Mouse (Mus musculus): Measurements from ENCODE around the gene Psmd13. TPM values are rescaled to one million over a fixed set of nuclear protein-coding genes. Genes with fewer than 3 reads are reported as not detected.

Psmd13 gene
- polyA plus RNA-seq, 1 experiment from 2014 or later = 279 TPM

- Histone ChIP-seq H3K9me3 (no peaks in the 10 kb centered on the region), H3K36me3 (peaks cover 64% of the 10 kb centered on the region), H3K4me3 (no peak overlapping the region), H3K9ac (replicated peaks) (no peak overlapping the region), H3K4me1 (no peaks in the 10 kb centered on the region), H3K27ac (replicated peaks) (no peak overlapping the region), H3K27me3 (no peaks in the 10 kb centered on the region), H3K4me2 (replicated peaks) (no peak overlapping the region)
- ATAC-seq (ENCODE audit: low FRiP score, low read depth) = no peak
- WGBS = 93% methylated on average over 7 of the region's 7 CpGs
Observed at GRCm38 (mm10) chr7:140897863-140898262, 16.1 kb downstream of the Psmd13 start.

GRCm38 (mm10) chr7:140899121-140899520 lies 17.4 kb downstream of the Psmd13 start:
- Histone ChIP-seq H3K27me3 (no peaks in the 10 kb centered on the region), H3K9me3 (no peaks in the 10 kb centered on the region), H3K4me2 (replicated peaks) (no peak overlapping the region), H3K36me3 (peaks cover 53% of the 10 kb centered on the region), H3K9ac (replicated peaks) (no peak overlapping the region), H3K27ac (replicated peaks) (no peak overlapping the region), H3K4me1 (peaks cover 5% of the 10 kb centered on the region), H3K4me3 (no peak overlapping the region)
- 76% methylated on average over 3 of the region's 3 CpGs for WGBS
- no peak for ATAC-seq (ENCODE audit: low FRiP score, low read depth)

GRCm38 (mm10) chr7:140900220-140900619 lies 18.5 kb downstream of the Psmd13 start, which contains the start of gene Cox8b:
Gene Cox8b (minus strand): TSS chr7:140900446.
- Histone ChIP-seq H3K4me3 (no peak within 1 kb of the TSS), H3K27ac (replicated peaks) (no peak within 1 kb of the TSS), H3K9me3 (no peaks in the 10 kb centered on the region), H3K4me1 (peaks cover 5% of the 10 kb centered on the region), H3K36me3 (peaks cover 43% of the 10 kb centered on the region), H3K9ac (replicated peaks) (no peak within 1 kb of the TSS), H3K4me2 (replicated peaks) (no peak within 1 kb of the TSS), H3K27me3 (no peaks in the 10 kb centered on the region)
- no peak for ATAC-seq (ENCODE audit: low FRiP score, low read depth)
- 87% methylated on average over 10 of the region's 10 CpGs for WGBS

GRCm38 (mm10) chr7:140902036-140902875 lies 20.5 kb downstream of the Psmd13 start:
- H3K27me3 ChIP-seq = no peaks in the 10 kb centered on the region
- H3K4me3 ChIP-seq = no peak overlapping the region
- no peak overlapping the region for H3K9ac ChIP-seq (replicated peaks)
- no peaks in the 10 kb centered on the region for H3K9me3 ChIP-seq
- H3K27ac ChIP-seq (replicated peaks) = no peak overlapping the region
- peaks cover 5% of the 10 kb centered on the region for H3K4me1 ChIP-seq
- peaks cover 25% of the 10 kb centered on the region for H3K36me3 ChIP-seq
- H3K4me2 ChIP-seq (replicated peaks) = no peak overlapping the region
- WGBS = 80% methylated on average over 15 of the region's 15 CpGs
- ATAC-seq (ENCODE audit: low FRiP score, low read depth) = no peak

GRCm38 (mm10) chr7:140903212-140903611 lies 21.4 kb downstream of the Psmd13 start:
- no peak overlapping the region for H3K27ac ChIP-seq (replicated peaks)
- H3K9ac ChIP-seq (replicated peaks) = no peak overlapping the region
- H3K4me1 ChIP-seq = peaks cover 5% of the 10 kb centered on the region
- H3K27me3 ChIP-seq = no peaks in the 10 kb centered on the region
- 27% methylated on average over 13 of the region's 13 CpGs for WGBS
- peaks cover 16% of the 10 kb centered on the region for H3K36me3 ChIP-seq
- H3K9me3 ChIP-seq = no peaks in the 10 kb centered on the region
- no peak overlapping the region for H3K4me3 ChIP-seq
- H3K4me2 ChIP-seq (replicated peaks) = no peak overlapping the region
- ATAC-seq (ENCODE audit: low FRiP score, low read depth) = peak; percentile 62

- no peak for ATAC-seq (ENCODE audit: low FRiP score, low read depth)
- peaks cover 9% of the 10 kb centered on the region; the same call in 1 of the 2 replicates for H3K27me3 ChIP-seq
- peaks cover 13% of the 10 kb centered on the region for H3K4me1 ChIP-seq
- H3K4me3 ChIP-seq = no peak overlapping the region
- H3K36me3 ChIP-seq = no peaks in the 10 kb centered on the region
- H3K27ac ChIP-seq (replicated peaks) = no peak overlapping the region
- 90% methylated on average over 2 of the region's 2 CpGs for WGBS
- no peaks in the 10 kb centered on the region for H3K9me3 ChIP-seq
- no peak overlapping the region for H3K4me2 ChIP-seq (replicated peaks)
- no peak overlapping the region for H3K9ac ChIP-seq (replicated peaks)
Observed at GRCm38 (mm10) chr7:140905642-140906081, 23.9 kb downstream of the Psmd13 start.

GRCm38 (mm10) chr7:140907131-140907530 lies 25.4 kb downstream of the Psmd13 start:
- no peak overlapping the region for H3K27ac ChIP-seq (replicated peaks)
- H3K27me3 ChIP-seq = peaks cover 10% of the 10 kb centered on the region; the same call in 1 of the 2 replicates
- no peak for ATAC-seq (ENCODE audit: low FRiP score, low read depth)
- no peak overlapping the region for H3K4me2 ChIP-seq (replicated peaks)
- H3K4me3 ChIP-seq = no peak overlapping the region
- H3K9me3 ChIP-seq = no peaks in the 10 kb centered on the region
- H3K9ac ChIP-seq (replicated peaks) = no peak overlapping the region
- H3K4me1 ChIP-seq = peaks cover 13% of the 10 kb centered on the region
- H3K36me3 ChIP-seq = no peaks in the 10 kb centered on the region
- 88% methylated on average over 13 of the region's 13 CpGs for WGBS

GRCm38 (mm10) chr7:140907697-140908096 lies 25.9 kb downstream of the Psmd13 start:
- Histone ChIP-seq H3K4me1 (peaks cover 13% of the 10 kb centered on the region), H3K27ac (replicated peaks) (no peak overlapping the region), H3K9ac (replicated peaks) (no peak overlapping the region), H3K36me3 (no peaks in the 10 kb centered on the region), H3K9me3 (no peaks in the 10 kb centered on the region), H3K4me3 (no peak overlapping the region), H3K27me3 (peaks cover 16% of the 10 kb centered on the region), H3K4me2 (replicated peaks) (no peak overlapping the region)
- 83% methylated on average over 7 of the region's 7 CpGs for WGBS
- ATAC-seq (ENCODE audit: low FRiP score, low read depth) = no peak

- Histone ChIP-seq H3K27me3 (peaks cover 16% of the 10 kb centered on the region), H3K36me3 (no peaks in the 10 kb centered on the region), H3K27ac (replicated peaks) (no peak overlapping the region), H3K9ac (replicated peaks) (no peak overlapping the region), H3K9me3 (no peaks in the 10 kb centered on the region), H3K4me3 (no peak overlapping the region), H3K4me2 (replicated peaks) (peak overlapping the region; percentile 81; the same call in 1 of the 2 replicates), H3K4me1 (peaks cover 10% of the 10 kb centered on the region)
- 49% methylated on average over 7 of the region's 7 CpGs for WGBS
- no peak; the same call in 1 of the 2 replicates for ATAC-seq (ENCODE audit: low FRiP score, low read depth)
Observed at GRCm38 (mm10) chr7:140908181-140908580, 26.4 kb downstream of the Psmd13 start.

GRCm38 (mm10) chr7:140908634-140909107 lies 26.9 kb downstream of the Psmd13 start:
- Histone ChIP-seq H3K27ac (replicated peaks) (no peak overlapping the region), H3K9ac (replicated peaks) (peak overlapping the region; percentile 43; the same call in 1 of the 2 replicates)

GRCm38 (mm10) chr7:140912293-140912692 lies 30.5 kb downstream of the Psmd13 start:
- Histone ChIP-seq H3K27ac (replicated peaks) (no peak overlapping the region), H3K4me2 (replicated peaks) (no peak overlapping the region), H3K36me3 (no peaks in the 10 kb centered on the region), H3K9me3 (no peaks in the 10 kb centered on the region), H3K9ac (replicated peaks) (no peak overlapping the region), H3K4me3 (no peak overlapping the region), H3K4me1 (peaks cover 8% of the 10 kb centered on the region), H3K27me3 (peaks cover 16% of the 10 kb centered on the region)
- ATAC-seq (ENCODE audit: low FRiP score, low read depth) = no peak
- WGBS = 70% methylated on average over 3 of the region's 3 CpGs

More at GRCm38 (mm10) chr7:140908634-140909107, 26.9 kb downstream of the Psmd13 start:
- Histone ChIP-seq H3K9me3 (no peaks in the 10 kb centered on the region), H3K4me2 (replicated peaks) (peak overlapping the region; percentile 81), H3K27me3 (peaks cover 16% of the 10 kb centered on the region), H3K4me1 (peaks cover 8% of the 10 kb centered on the region), H3K36me3 (no peaks in the 10 kb centered on the region), H3K4me3 (peak overlapping the region; percentile 37)
- ATAC-seq (ENCODE audit: low FRiP score, low read depth) = peak; percentile 72
- 3% methylated on average over 19 of the region's 19 CpGs for WGBS

GRCm38 (mm10) chr7:140912846-140913482 lies 31.2 kb downstream of the Psmd13 start:
- Histone ChIP-seq H3K27me3 (peaks cover 16% of the 10 kb centered on the region), H3K4me1 (peaks cover 8% of the 10 kb centered on the region), H3K36me3 (no peaks in the 10 kb centered on the region), H3K4me2 (replicated peaks) (no peak overlapping the region), H3K9ac (replicated peaks) (no peak overlapping the region), H3K9me3 (no peaks in the 10 kb centered on the region), H3K27ac (replicated peaks) (no peak overlapping the region), H3K4me3 (no peak overlapping the region)
- ATAC-seq (ENCODE audit: low FRiP score, low read depth) = no peak
- WGBS = 77% methylated on average over 5 of the region's 5 CpGs

Measured in midbrain, embryonic 12.5 days (tissue).